Mouse (Mus musculus): Measurements from ENCODE around the gene Fam186b.

The Fam186b gene

DNA sequence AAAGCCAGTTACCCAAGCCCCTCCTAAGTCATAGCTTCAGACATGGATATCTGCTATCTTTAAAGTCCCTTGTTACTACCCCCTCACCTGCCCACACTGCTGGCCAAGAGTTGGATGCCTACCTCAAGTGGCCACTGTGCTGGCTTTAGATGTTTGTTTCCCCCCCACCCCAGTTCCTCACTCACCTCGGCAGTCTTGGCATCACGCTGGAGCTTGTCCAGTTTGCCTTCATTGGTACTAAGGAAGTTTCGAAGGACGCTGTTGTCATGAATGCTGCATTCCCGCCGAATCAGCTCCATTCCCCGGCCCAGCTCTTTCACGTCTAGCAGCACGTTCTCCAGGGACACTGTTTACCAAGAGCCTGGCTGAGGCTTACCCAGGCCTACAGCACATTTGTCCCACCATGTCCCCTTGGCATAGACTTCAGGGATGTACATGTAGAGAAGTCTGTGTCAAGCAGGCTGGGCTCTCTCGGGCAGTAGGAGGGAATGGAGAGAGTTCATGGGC is 24.5 kb upstream of the Fam186b start:
- DNase-seq (ENCODE audit: low spot score in 2 of 2): no peak

DNA sequence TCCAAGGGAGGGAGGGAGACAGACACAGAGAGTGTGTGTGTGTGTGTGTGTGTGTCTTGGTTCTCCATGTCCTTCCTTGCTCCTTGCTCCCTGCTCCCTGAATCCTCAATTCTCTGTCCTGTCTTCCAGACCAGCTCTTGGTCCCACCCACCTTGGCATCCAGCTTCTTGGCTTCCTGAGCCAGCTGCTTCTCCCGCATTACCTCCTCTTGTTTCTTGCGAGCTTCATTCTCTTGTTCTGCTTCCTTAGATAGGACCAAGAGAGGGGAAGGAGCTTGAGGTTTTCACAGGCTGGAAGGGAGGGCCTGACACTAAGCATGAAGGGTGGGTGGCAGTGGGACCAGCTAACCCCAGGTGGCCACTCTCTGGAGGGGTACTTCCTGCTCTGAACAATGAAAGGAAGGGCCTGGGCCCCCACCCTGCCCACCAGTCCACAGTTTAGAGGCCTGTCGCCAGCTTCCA is 23.8 kb upstream of the Fam186b start:
- no peak for DNase-seq (ENCODE audit: low spot score in 2 of 2)

DNA sequence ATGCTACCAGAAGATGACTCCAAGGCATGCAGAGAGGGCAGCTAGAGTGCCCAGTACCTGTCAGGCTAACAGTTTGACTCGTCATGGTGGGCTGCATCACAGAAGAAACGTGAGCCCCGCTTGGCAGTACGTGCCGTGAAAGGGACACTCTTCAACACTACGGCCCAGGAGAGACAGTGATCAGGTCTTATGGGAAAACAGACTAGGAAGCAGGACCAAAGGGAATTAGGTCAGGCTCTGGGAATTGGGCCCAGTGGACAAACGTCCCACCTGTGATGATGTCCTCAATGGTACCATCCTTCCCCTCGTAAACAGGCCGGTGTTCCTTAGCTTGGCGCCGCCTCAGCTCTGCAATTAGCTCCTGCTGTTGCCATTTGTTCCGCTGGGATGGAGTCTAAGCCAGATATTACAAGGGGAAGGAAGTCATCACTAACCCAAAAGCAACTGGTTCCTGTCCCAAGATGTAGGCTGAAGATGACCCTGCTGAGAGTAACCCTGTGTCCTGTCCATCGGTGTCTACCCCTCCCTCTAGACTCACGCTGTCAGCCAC is 23.2 kb upstream of the Fam186b start:
- DNase-seq (ENCODE audit: low spot score in 2 of 2): no peak

DNA sequence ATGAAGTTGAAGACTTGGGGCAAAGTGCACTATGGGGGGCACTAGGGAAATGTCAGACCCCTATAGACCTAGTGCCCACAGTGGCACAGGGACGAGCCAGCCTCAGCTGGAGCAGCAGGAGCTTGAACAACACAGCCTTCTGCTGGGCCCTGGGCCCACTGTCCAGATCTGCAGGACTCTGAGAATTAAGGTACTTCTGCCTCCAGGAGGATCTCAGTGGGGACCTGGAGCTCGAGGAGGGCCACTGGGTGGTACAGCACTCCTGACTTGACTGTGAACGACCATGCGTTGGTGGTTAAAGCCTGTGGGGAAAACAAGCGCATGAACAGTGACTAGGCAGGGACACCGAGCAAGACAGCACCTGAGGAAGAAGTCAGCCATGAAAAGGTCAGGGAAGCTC is 22.4 kb upstream of the Fam186b start:
- DNase-seq (ENCODE audit: low spot score in 2 of 2): no peak

DNA sequence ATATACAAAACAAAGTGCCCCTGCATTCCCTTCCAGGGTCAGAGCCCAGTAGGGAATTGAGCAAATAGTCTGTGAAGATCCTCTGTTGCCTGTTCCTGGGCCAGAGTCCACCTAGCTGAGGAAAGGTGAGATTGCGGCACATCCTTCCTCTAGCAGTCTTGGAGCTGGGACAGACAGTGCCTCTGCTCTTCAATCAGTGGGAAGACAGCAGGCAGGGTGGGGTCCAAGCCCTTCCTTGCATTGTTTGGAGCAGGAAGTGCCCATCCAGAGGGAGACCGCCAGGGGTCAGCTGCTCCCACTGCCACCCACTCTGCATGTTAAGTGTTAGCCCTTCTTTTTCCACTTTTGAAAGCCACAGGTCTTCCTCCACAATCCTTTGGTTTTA is 21.6 kb upstream of the Fam186b start:
- DNase-seq (ENCODE audit: low spot score in 2 of 2): no peak

DNA sequence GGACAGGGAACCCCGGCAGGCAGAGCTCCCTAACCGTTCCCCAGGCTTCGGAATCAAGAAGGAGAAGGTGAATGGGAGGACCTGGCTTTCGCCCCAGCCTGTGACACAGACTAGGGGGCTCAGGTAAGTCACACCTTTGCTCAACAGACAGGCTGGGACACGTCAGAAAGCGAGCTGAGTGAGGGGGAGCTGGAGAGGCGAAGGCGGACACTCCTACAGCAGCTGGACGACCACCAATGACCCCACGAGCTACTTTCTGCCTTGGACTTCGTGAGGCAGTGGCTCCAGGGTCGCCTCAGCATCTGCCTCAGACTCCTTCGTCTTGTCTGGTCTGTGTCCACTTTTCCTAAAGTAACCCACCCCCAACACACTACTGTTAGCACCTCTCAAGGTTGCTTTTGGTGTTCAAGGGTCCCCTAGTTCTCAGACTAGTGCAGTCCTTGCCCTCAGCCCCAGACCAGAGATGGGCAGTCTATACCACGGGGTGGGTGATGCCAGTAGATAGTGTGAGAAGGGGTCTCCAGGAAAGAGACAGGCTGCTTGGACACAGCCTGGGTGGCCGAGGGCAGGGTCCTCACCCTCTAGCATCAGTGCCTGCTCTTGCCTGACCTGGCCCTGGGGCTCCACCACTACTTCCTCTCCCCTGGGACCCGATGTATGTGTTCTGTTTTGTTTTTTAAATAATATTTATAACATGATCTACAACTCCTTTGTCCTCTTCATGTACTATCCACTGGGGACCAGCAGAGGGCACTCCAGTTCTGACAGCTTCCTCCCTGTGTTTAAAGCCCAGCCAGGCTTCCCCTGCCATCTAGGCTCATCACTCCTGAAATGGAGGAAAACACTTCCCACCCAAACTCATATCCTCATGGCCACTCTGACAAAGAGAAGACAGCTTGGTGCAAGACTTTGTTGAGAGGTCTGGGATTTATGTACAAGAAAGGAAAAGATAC is 20.9 kb upstream of the Fam186b start:
- peak; percentile 68 to 84 for DNase-seq (ENCODE audit: low spot score in 2 of 2)

DNA sequence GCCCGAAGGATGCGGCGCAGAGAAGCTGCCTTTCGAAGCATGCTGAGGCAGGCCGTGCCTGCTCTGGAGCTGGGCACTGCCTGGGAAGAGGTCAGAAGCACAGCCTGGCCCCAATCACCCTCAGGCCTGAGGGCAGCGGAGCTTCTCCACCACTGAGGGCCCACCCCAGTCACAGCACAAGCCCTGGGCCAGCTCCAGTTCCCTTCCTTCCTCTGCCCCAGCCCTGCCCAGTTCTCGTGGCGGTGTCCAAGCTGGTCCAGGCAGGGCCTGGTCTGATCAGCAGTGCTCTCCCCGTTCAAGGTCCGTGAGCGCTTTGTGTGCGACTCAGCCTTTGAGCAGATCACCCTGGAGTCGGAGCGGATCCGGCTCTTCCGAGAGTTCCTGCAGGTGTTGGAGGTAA is 19.2 kb upstream of the Fam186b start:
- no peak for DNase-seq (ENCODE audit: low spot score in 2 of 2)

DNA sequence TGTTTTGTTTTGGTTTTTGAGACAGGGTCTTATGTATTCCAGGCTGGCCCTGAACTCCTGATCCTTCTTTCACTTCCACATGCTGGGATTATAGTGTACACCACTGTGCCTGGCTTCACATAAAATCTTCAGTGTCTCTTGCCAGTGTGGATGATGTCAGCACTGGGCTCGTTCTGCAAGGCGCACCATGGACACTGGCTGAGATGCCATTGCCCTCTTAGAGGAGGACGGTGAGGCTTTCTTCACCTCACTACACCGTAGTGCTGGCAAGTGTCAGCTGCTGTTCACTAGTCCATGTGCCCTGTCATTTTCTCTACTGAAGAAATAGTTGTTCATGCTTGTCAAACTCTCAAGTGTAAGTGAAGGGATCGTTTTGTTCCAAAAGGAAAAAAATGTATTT is 14.9 kb upstream of the Fam186b start:
- no peak for DNase-seq (ENCODE audit: low spot score in 2 of 2)

DNA sequence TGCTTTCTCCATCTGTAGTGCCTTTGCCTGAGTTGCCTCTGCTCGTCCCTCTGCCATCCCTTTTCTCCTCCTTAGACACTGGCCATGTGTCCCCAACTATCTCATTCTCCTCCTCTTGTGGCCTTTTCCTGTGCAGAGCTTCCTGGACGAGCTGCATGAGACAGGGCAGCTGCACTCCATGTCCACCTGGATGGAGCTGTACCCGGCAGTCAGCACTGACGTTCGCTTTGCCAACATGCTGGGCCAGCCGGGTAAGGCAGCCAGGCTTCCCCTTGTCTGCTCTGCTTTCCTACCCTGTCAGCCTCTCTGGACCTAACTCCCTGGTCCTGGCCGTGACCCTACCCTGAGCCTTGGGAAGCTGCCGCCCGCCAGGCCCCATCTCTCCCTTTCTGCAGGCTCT is 13.9 kb upstream of the Fam186b start:
- DNase-seq (ENCODE audit: low spot score in 2 of 2): no peak

DNA sequence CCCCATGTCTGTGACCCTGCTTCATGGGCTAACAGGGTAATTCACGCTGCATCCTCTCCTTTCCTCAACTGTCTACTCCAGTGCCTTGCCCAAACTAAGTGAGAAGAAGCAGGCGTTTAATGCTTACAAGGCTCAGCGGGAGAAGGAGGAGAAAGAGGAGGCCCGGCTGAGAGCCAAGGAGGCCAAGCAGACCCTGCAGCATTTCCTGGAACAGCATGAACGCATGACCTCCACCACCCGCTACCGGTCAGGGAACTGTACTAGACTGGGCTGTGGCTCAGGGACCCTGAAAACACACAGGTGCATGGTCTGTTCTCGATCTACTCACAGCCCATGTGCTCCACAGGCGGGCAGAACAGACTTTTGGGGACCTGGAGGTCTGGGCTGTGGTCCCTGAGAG is 11.8 kb upstream of the Fam186b start:
- no peak for DNase-seq (ENCODE audit: low spot score in 2 of 2)

DNA sequence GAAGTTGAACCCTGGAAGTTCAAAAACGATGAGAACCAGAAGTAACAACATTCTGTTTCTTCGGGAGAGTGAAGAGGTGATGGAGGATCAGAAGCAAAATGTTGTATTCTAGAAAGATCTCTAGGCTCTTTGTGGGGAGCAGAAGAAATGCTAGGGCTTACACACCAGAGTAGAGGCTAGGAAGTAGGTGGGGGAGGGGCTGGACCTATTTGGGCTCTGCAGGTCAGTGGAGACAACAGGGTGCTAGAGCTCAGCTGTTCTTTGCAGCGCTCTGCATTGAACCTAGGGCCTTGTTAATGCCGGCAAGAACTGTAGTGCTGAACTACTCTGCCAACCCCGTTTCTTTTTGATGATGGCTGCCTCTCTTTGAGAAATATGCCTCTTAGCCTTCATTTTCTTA is 525 bp upstream of the Fam186b start:
- no peak for DNase-seq (ENCODE audit: low spot score in 2 of 2)

DNA sequence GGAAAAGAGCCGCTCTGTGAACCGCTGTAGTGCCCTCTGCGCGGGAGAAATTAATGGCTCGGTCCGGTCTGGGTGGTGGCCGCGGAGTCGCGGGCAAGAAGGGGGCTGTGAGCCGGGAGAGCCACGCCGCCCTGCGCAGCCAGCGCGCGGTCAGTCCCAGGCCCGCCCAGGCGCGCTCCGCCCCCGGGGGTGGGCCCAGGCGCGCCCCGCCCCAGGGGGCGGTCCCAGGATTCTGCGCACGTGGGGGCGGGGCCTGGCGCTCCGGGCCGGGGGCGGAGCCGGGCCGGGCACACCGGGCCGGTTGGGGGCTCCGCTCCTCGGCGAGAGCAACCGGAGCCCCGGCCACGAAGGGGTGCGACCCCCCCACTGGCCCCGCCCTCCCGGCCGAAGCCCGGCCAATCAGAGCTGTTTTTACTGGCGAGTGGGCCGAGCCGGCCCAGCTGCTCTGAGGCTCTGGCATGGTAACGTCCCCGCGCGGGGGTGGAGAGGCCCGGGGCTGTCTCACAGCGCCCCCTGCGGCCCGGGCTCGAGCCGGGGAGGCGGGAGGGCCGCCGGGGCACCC is 794 bp downstream of the Fam186b start, which contains the start of gene Prpf40b:
Prpf40b (plus strand) TSS at position 275 of the 562 bp plus-strand sequence.
- DNase-seq (ENCODE audit: low spot score in 2 of 2): peak; percentile 95 to 96

DNA sequence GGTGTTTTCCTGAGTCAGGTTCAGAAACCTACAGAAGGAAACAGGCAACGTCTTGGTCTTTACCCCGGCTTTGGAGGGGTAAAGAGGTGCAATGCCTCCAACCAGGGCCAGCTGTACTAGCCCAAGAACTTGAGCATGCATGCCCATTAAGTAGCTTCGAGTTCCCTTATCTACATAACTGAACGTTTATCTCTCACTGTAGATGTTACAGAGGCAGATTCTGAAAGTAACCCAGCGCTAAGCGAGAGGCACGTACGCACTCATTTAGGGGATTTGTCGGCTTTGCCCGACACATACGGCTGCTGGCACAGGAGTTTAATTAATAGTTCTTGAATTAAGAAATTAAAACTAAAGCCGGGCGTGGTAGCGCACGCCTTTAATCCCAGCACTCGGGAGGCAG is 1.4 kb downstream of the Fam186b start:
- no peak for DNase-seq (ENCODE audit: low spot score in 2 of 2)

DNA sequence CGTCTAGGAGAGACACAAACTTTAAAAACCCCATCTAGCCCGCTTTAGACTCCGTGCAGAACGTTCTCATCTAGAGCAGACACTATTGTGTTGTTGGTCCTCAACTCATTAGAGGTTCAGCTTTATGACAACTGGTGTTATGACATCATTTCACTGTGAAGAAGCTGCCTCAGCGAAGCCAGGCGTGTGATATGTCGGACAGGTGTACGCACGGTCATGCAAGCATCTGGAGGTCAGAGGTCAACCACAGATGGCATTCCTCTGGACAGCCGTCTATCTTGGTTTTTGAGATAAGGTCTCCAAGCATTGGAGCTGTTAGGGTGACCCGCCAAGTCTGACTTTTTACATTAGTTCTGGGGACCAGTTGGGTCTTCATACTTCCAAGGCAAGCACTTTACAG is 5.1 kb downstream of the Fam186b start:
- DNase-seq (ENCODE audit: low spot score in 2 of 2): no peak

DNA sequence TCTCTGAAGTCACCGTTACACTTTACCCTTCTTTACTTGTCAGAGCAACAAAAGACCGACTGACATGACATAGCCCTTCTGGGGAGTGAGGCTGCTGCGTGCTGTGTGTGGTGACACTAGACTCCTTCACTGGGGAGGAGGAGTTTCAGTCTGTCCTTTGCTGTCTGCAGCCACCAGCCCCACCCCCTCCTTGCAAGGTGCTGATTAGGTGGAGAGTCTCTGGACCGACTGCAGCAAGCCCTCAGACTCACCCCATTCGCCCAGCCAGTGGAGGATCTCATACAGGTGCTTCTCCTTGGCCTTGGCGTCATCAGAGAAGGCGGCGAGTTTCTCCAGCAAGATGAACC is 10.5 kb downstream of the Fam186b start:
- no peak for DNase-seq (ENCODE audit: low spot score in 2 of 2)

DNA sequence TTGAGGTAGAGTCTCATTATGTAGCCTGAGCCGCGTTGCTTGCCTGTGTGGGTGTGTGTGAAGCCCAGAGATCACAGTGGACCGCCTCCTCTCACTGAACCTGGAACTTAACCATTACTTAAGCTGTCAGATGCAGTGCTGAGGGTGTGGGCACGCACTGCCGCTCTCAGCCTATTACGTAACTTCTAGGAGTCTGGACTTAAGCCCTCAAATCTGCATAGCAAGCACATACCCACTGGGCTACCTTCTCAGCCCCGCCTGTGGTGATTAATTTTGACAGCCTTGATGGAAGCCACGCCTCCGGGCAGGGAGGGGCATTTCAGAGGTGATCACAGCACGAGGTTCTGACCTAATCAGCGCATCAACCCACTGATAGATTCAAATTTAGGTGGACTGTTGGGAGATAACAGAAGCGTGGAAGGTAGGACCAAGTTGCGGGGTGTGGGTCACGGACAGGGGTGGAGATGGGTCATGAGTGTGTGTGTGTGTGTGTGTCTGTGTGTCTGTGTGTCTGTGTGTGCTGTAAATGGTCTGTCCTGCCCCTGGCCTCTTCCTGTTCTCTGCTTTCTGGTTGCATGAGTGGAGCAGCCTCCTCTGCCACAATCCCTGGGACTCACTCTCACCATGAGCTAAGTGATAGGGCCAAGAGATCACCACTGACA is 11.0 kb downstream of the Fam186b start:
- no peak for DNase-seq (ENCODE audit: low spot score in 2 of 2)

DNA sequence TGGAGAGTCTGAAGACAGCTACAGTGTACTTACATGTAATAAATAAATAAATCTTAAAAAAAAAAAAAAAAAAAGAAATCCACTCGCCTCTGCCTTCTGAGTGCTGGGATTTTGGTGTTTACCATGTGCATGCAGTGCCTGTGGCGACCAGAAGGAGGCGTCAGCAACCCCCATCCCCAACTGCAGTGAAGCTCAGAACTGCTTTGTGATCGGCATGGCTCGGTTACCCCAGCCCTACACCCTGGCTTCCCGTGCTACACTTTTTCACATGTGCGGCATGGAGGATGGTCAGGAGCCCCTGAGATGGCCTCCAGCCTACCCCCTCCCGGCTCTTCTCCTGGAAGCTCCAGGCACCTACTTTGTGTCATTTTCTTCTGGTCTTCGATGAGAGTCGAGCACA is 12.2 kb downstream of the Fam186b start:
- no peak for DNase-seq (ENCODE audit: low spot score in 2 of 2)

DNA sequence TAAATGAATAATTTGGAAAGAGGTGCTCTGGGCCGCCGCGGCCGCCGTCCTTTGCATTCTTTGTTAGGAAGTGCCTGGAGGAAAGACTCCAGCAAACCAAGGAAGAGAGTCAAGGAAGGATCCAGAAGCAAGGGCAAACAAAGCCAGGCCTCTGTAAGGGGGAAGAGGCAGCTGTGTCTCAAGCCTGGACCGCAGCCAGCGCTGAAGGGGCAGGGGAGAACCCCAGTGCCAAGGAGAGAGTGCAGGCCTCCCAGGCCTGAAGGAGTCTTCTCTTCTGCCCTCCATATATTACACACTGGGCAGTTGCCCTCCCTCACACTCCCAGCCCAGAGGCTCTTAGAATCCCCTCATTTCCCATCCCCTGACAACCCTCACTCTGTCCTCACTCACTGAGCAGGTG is 17.4 kb downstream of the Fam186b start:
- no peak for DNase-seq (ENCODE audit: low spot score in 2 of 2)

DNA sequence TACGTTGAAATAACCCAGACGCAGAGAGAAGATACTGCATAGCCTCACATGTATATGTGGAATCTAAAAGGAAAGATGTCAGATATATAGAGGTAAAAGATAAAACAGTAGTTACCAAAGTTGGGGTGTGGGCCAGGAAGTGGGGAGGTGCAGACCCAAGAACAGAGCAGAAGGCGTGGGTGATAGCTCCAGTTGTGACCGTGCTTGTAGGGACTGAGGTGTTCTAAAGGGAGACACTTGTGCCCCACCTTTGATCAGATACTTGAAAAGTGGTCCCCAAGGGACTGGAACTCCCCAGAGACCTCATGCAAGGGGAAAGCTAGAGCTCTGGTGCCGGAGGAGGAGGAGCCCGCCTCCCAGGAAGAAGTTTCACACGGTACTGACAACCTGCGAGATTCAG is 19.6 kb downstream of the Fam186b start:
- no peak for DNase-seq (ENCODE audit: low spot score in 2 of 2)

DNA sequence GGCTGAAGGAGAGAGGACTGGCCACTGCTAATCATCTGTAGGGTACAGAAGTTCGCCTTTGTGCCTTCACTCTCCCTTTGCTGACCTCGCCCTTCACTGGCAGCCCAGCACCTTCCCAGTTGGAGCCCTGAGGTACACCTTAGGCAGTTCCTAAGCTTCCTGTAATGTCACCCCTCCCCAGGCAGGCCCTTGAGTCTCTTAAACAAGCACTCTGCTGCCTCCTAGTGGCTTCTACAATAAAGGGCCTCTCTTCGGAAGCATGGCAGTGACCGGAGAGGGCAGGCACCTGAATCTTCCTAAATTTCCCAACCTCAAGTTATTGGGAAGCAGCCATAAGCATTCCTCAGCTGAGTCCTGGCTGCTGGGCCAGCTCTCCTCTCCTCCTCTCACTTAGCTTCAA is 30.0 kb downstream of the Fam186b start:
- DNase-seq (ENCODE audit: low spot score in 2 of 2): peak; percentile 52 to 79

DNA sequence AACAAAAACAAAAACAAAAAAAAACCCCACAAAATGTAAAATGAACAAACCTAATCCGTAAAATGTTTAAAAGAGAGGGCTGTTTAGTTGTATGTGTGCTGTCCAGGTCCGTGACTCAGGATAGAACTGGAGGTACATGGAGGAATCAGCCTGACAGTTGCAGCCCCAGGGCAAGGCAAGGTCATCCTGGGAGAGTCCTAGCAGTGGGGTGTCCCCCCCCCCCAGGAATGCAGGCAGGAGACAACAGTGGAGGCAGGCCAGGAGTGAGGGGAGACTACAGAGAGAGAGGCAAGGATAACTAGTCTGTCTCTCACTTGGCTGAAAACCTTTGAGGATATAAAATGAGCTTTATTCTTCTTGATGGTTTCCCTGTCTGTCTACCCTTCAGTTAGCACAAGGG is 31.3 kb downstream of the Fam186b start:
- DNase-seq (ENCODE audit: low spot score in 2 of 2): no peak

DNA sequence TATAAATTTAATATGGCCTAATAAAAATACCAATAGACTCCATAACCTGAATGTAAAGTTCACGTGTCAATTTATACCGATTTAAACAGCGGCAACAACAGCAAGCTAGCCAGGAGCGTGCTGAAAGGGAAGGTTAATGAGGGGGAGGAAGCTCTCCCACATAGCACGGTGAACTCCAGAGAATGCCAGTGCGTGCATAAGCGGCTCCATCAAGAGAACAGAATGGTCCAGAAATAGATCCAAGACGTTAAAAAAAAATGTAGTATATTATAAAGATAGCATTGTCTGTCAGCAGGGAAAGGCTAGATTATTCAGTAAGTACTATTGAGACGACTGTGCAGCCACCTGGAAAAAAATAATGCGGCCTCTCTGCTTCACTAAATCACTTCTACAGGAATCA is 33.0 kb downstream of the Fam186b start:
- peak in 1 of 2 experiments; percentile 23 for DNase-seq (ENCODE audit: low spot score in 2 of 2)

Measured in frontal cortex, postnatal 36 days (tissue).